Mouse (Mus musculus): ENCODE data around the gene Esyt1. TPM values are rescaled to one million over a fixed set of nuclear protein-coding genes. Genes with fewer than 3 reads are reported as not detected.
A peak's percentile ranks its signal among the peaks of the same experiment; 100 is the strongest.

Esyt1 gene
- total and polyA plus RNA-seq, 3 experiments, result 20.2 to 48.0 (median 38.2) TPM

- dilution Hi-C loops (cut with MboI; ENCODE audit: extremely low pct_ligation_motif_present, extremely low pct_unique_long_range_greater_than_20kb, low sequenced_read_pairs) (no loop called here), in situ Hi-C loops (cut with MboI; ENCODE audit: low pct_ligation_motif_present, low pct_unique_long_range_greater_than_20kb, low sequenced_read_pairs) (no loop called here)
- peak overlapping the region; percentile 86 to 92 (median 86) for H3K4me3 ChIP-seq (replicated peaks in 1 of 3; ENCODE audit: low read depth in 2 of 3, low read length in 2 of 3, poor library complexity in 1 of 3)
- H3K4me2 ChIP-seq (ENCODE audit: insufficient read depth, low read depth, poor library complexity, severe bottlenecking), result peak overlapping the region; percentile 29
- peak overlapping the region; percentile 71 for H3K9ac ChIP-seq (ENCODE audit: insufficient read depth, low read depth)
- H3K9me3 ChIP-seq (replicated peaks; ENCODE audit: low read length), result no peaks in the 10 kb centered on the region
- no peak for DNase-seq (ENCODE audit: extremely low read depth)
- TF ChIP-seq BHLHE40 (IDR thresholded peaks at IDR 0.05; ENCODE audit: low read depth, low read length) (0 out of 2 replicates have a peak, but pooled peaks have one; percentile 7), POLR2A (IDR thresholded peaks at IDR 0.05; ENCODE audit: low read depth, low read length) (no peak), ZMIZ1 (IDR thresholded peaks at IDR 0.05; ENCODE audit: low read depth, low read length) (no peak), TBP (conservative IDR thresholded peaks at IDR 0.05; ENCODE audit: low read depth, low read length) (no peak), GABPA (IDR thresholded peaks at IDR 0.05; ENCODE audit: insufficient replicate concordance, low read depth, low read length) (no peak), RCOR1 (conservative IDR thresholded peaks at IDR 0.05; ENCODE audit: low read depth, low read length) (no peak), ETS1 (conservative IDR thresholded peaks at IDR 0.05; ENCODE audit: low read depth, low read length) (no peak)
- peak overlapping the region; percentile 51; the same call in 1 of the 2 replicates for H3K27ac ChIP-seq (ENCODE audit: insufficient read depth, low read depth)
- no peaks in the 10 kb centered on the region for H3K27me3 ChIP-seq (replicated peaks)
- peaks cover 0 to 21% of the 10 kb centered on the region in 2 experiments; a peak in 2 of 4 replicates for H3K4me1 ChIP-seq (ENCODE audit: control insufficient read depth in 1 of 2, insufficient read depth in 2 of 2)
- H3K79me2 ChIP-seq (replicated peaks; ENCODE audit: control insufficient read depth, extremely low read depth, insufficient read depth, poor library complexity, severe bottlenecking), result no peaks in the 10 kb centered on the region
- peaks cover 31 to 38% of the 10 kb centered on the region in 2 experiments for H3K36me3 ChIP-seq (replicated peaks in 1 of 2; ENCODE audit: control insufficient read depth in 1 of 2, insufficient read depth in 1 of 2, low read length in 1 of 2)
Observed at GRCm38 (mm10) chr10:128524111-128524731, 1.4 kb downstream of the Esyt1 start.

DNA sequence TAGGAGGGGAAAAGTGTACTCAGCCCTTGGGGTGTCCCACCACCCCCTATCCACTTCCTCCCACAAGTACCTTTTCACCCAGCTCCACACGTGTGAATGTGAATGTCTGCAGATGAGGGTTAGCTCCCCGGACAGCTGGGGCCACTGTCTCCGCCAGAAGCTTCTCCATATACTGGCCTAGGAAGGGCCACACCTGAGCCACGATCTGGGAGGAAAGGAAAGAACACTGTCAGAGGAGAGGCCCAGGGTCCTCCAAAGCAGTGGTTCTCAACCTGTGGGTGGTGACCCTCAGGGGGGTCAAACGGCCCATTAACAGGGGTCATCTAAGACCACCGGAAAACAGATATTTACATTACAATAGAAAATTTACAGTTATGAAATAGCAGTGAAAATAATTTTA lies 3.3 kb downstream of the Esyt1 start:
- DNase-seq (ENCODE audit: extremely low read depth), result no peak
- Histone ChIP-seq H3K4me3 (replicated peaks in 1 of 3; ENCODE audit: low read depth in 2 of 3, low read length in 2 of 3, poor library complexity in 1 of 3) (no peak overlapping the region), H3K27ac (ENCODE audit: insufficient read depth, low read depth) (no peak overlapping the region), H3K4me2 (ENCODE audit: insufficient read depth, low read depth, poor library complexity, severe bottlenecking) (no peak overlapping the region), H3K9ac (ENCODE audit: insufficient read depth, low read depth) (no peak overlapping the region), H3K36me3 (replicated peaks in 1 of 2; ENCODE audit: control insufficient read depth in 1 of 2, insufficient read depth in 1 of 2, low read length in 1 of 2) (peaks cover 45 to 52% of the 10 kb centered on the region in 2 experiments), H3K9me3 (replicated peaks; ENCODE audit: low read length) (no peaks in the 10 kb centered on the region), H3K79me2 (replicated peaks; ENCODE audit: control insufficient read depth, extremely low read depth, insufficient read depth, poor library complexity, severe bottlenecking) (no peaks in the 10 kb centered on the region), H3K4me1 (ENCODE audit: control insufficient read depth in 1 of 2, insufficient read depth in 2 of 2) (peaks cover 0 to 14% of the 10 kb centered on the region in 2 experiments; a peak in 2 of 4 replicates), H3K27me3 (replicated peaks) (no peaks in the 10 kb centered on the region)
- dilution Hi-C loops (cut with MboI; ENCODE audit: extremely low pct_ligation_motif_present, extremely low pct_unique_long_range_greater_than_20kb, low sequenced_read_pairs) (no loop called here), in situ Hi-C loops (cut with MboI; ENCODE audit: low pct_ligation_motif_present, low pct_unique_long_range_greater_than_20kb, low sequenced_read_pairs) (no loop called here)
- no peak for TF ChIP-seq NRF1 (IDR thresholded peaks at IDR 0.05; ENCODE audit: low read depth, low read length)
- no peak for TF ChIP-seq POLR2AphosphoS2 (IDR thresholded peaks at IDR 0.05; ENCODE audit: low read depth, low read length)
- no peak for TF ChIP-seq SMC3 (IDR thresholded peaks at IDR 0.05; ENCODE audit: low read depth, low read length)
- no peak for TF ChIP-seq USF2 (conservative IDR thresholded peaks at IDR 0.05; ENCODE audit: low read depth, low read length)
- no peak for TF ChIP-seq GABPA (IDR thresholded peaks at IDR 0.05; ENCODE audit: insufficient replicate concordance, low read depth, low read length)
- TF ChIP-seq HCFC1 (IDR thresholded peaks at IDR 0.05; ENCODE audit: low read depth, low read length), result no peak
- TF ChIP-seq MAFK (IDR thresholded peaks at IDR 0.05; ENCODE audit: insufficient replicate concordance, low read length), result no peak
- no peak for TF ChIP-seq MEF2A (IDR thresholded peaks at IDR 0.05; ENCODE audit: borderline replicate concordance, low read depth, low read length)

Data from CH12.LX (cell line).